Mouse (Mus musculus) lung, postnatal 0 days (tissue): Measurements from ENCODE around the gene Mfsd4a.

Experiments used
- CTCF ChIP-seq: IDR thresholded peaks from 2 replicates; pipeline ENCODE4 v1.5.1; 2016; ENCODE audit warnings: antibody characterized with exemption, mild to moderate bottlenecking
- EP300 ChIP-seq: IDR thresholded peaks from 2 replicates; pipeline ENCODE4 v1.6.1; 2016; ENCODE audit warnings: antibody characterized with exemption, mild to moderate bottlenecking, control low read depth

DNA sequence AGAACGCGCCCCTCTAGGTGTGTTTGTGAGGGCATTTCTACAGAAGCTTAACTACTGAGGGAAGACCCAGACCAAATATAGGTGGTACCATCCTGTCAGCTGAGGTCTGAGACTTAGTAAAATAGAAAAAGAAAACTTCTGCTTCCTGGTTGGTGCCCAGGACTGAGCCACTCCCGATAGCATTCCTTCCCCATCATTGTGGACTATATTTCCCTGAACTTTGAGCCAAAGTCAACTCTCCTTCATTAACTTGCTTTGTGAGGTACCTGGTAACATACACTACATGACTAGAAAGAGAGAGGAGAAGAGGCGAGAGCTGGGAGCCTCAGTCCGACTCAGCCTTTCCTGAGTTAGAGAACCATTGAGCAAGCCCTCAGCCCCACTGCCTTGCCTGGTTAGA lies 9.3 kb downstream of the Mfsd4a start:
- no peak for TF ChIP-seq CTCF
- no peak for TF ChIP-seq EP300
